Mouse (Mus musculus): ENCODE data around the gene Ntrk2.

- TF ChIP-seq CTCF (IDR thresholded peaks at IDR 0.05; ENCODE audit: low read depth, low read length) = no peak
- no peak for TF ChIP-seq GATA1 (IDR thresholded peaks at IDR 0.05; ENCODE audit: borderline replicate concordance, low read length)
- TF ChIP-seq POLR2AphosphoS5 (IDR thresholded peaks at IDR 0.05; ENCODE audit: insufficient replicate concordance, low read depth, low read length) = no peak
Observed at GRCm38 (mm10) chr13:58911936-58912335, 105.6 kb downstream of the Ntrk2 start.
